Mouse (Mus musculus): Measurements from ENCODE around the gene Cd70. TPM values are rescaled to one million over a fixed set of nuclear protein-coding genes. Genes with fewer than 3 reads are reported as not detected.

The Cd70 gene
- polyA plus RNA-seq, 1 experiment from 2014 or later, result not detected

- WGBS, result 79% methylated on average over 1 of the region's 1 CpGs
- H3K27me3 ChIP-seq, result peaks cover 6% of the 10 kb centered on the region
- H3K27ac ChIP-seq, result no peak overlapping the region
- H3K4me3 ChIP-seq, result no peak overlapping the region
- H3K4me2 ChIP-seq (replicated peaks), result no peak overlapping the region
- H3K9me3 ChIP-seq, result no peaks in the 10 kb centered on the region
- no peaks in the 10 kb centered on the region for H3K4me1 ChIP-seq
- no peak for ATAC-seq (ENCODE audit: low FRiP score, low read depth)
- H3K9ac ChIP-seq, result no peak overlapping the region
- no peaks in the 10 kb centered on the region for H3K36me3 ChIP-seq
Measured at GRCm38 (mm10) chr17:57131793-57132192, 17.8 kb downstream of the Cd70 start.

- H3K4me1 ChIP-seq, result no peaks in the 10 kb centered on the region
- no peak overlapping the region for H3K4me2 ChIP-seq (replicated peaks)
- 53% methylated on average over 3 of the region's 3 CpGs for WGBS
- H3K4me3 ChIP-seq, result no peak overlapping the region
- H3K27me3 ChIP-seq, result no peaks in the 10 kb centered on the region
- H3K36me3 ChIP-seq, result no peaks in the 10 kb centered on the region
- ATAC-seq (ENCODE audit: low FRiP score, low read depth), result no peak
- no peak overlapping the region for H3K9ac ChIP-seq
- H3K27ac ChIP-seq, result no peak overlapping the region
- H3K9me3 ChIP-seq, result no peaks in the 10 kb centered on the region
Measured at GRCm38 (mm10) chr17:57125853-57126622, 23.5 kb downstream of the Cd70 start.

- no peak overlapping the region for H3K4me3 ChIP-seq
- no peak overlapping the region for H3K4me2 ChIP-seq (replicated peaks)
- 90% methylated on average over 4 of the region's 4 CpGs for WGBS
- no peaks in the 10 kb centered on the region for H3K9me3 ChIP-seq
- no peak for ATAC-seq (ENCODE audit: low FRiP score, low read depth)
- H3K36me3 ChIP-seq, result no peaks in the 10 kb centered on the region
- no peak overlapping the region for H3K27ac ChIP-seq
- H3K4me1 ChIP-seq, result no peaks in the 10 kb centered on the region
- H3K9ac ChIP-seq, result no peak overlapping the region
- H3K27me3 ChIP-seq, result no peaks in the 10 kb centered on the region
Measured at GRCm38 (mm10) chr17:57124792-57125191, 24.8 kb downstream of the Cd70 start.

GRCm38 (mm10) chr17:57123192-57124118 is 26.1 kb downstream of the Cd70 start:
- no peak for ATAC-seq (ENCODE audit: low FRiP score, low read depth)
- H3K27ac ChIP-seq, result no peak overlapping the region
- no peaks in the 10 kb centered on the region for H3K4me1 ChIP-seq
- no peak overlapping the region for H3K9ac ChIP-seq
- WGBS, result 80% methylated on average over 11 of the region's 11 CpGs
- no peak overlapping the region for H3K4me2 ChIP-seq (replicated peaks)
- H3K36me3 ChIP-seq, result no peaks in the 10 kb centered on the region
- no peaks in the 10 kb centered on the region for H3K27me3 ChIP-seq
- H3K4me3 ChIP-seq, result no peak overlapping the region
- no peaks in the 10 kb centered on the region for H3K9me3 ChIP-seq

GRCm38 (mm10) chr17:57121856-57122255 is 27.7 kb downstream of the Cd70 start:
- H3K4me3 ChIP-seq, result no peak overlapping the region
- H3K4me2 ChIP-seq (replicated peaks), result no peak overlapping the region
- no peaks in the 10 kb centered on the region for H3K4me1 ChIP-seq
- no peaks in the 10 kb centered on the region for H3K36me3 ChIP-seq
- H3K9me3 ChIP-seq, result no peaks in the 10 kb centered on the region
- no peaks in the 10 kb centered on the region for H3K27me3 ChIP-seq
- no peak for ATAC-seq (ENCODE audit: low FRiP score, low read depth)
- no peak overlapping the region for H3K9ac ChIP-seq
- WGBS, result 67% methylated on average over 2 of the region's 2 CpGs
- H3K27ac ChIP-seq, result no peak overlapping the region

- WGBS, result under 1% methylated on average over 11 of the region's 11 CpGs
- no peak overlapping the region for H3K9ac ChIP-seq
- H3K4me2 ChIP-seq (replicated peaks), result peak overlapping the region; percentile 36
- H3K27ac ChIP-seq, result no peak overlapping the region
- no peak overlapping the region for H3K4me3 ChIP-seq
- no peaks in the 10 kb centered on the region for H3K9me3 ChIP-seq
- no peaks in the 10 kb centered on the region for H3K27me3 ChIP-seq
- no peaks in the 10 kb centered on the region for H3K36me3 ChIP-seq
- no peaks in the 10 kb centered on the region for H3K4me1 ChIP-seq
- peak; percentile 87 for ATAC-seq (ENCODE audit: low FRiP score, low read depth)
Measured at GRCm38 (mm10) chr17:57118524-57119349, 30.8 kb downstream of the Cd70 start.

- Histone ChIP-seq H3K4me2 (replicated peaks) (no peak overlapping the region), H3K9me3 (no peaks in the 10 kb centered on the region), H3K4me1 (no peaks in the 10 kb centered on the region), H3K9ac (no peak overlapping the region), H3K27me3 (no peaks in the 10 kb centered on the region), H3K4me3 (no peak overlapping the region), H3K27ac (no peak overlapping the region), H3K36me3 (no peaks in the 10 kb centered on the region)
- WGBS, result 70% methylated on average over 2 of the region's 2 CpGs
- no peak for ATAC-seq (ENCODE audit: low FRiP score, low read depth)
Measured at GRCm38 (mm10) chr17:57116801-57117200, 32.8 kb downstream of the Cd70 start.

GRCm38 (mm10) chr17:57112768-57113474 is 36.7 kb downstream of the Cd70 start:
- no peak for ATAC-seq (ENCODE audit: low FRiP score, low read depth)
- no peaks in the 10 kb centered on the region for H3K4me1 ChIP-seq
- no peak overlapping the region for H3K4me3 ChIP-seq
- no peaks in the 10 kb centered on the region for H3K27me3 ChIP-seq
- H3K27ac ChIP-seq, result no peak overlapping the region
- no peaks in the 10 kb centered on the region for H3K36me3 ChIP-seq
- no peak overlapping the region for H3K4me2 ChIP-seq (replicated peaks)
- no peak overlapping the region for H3K9ac ChIP-seq
- WGBS, result 85% methylated on average over 10 of the region's 10 CpGs
- no peaks in the 10 kb centered on the region for H3K9me3 ChIP-seq

- H3K4me1 ChIP-seq, result peaks cover 15% of the 10 kb centered on the region
- WGBS, result 93% methylated on average over 1 of the region's 1 CpGs
- H3K27ac ChIP-seq, result no peak overlapping the region
- H3K36me3 ChIP-seq, result peaks cover 6% of the 10 kb centered on the region
- no peak overlapping the region for H3K4me3 ChIP-seq
- H3K9me3 ChIP-seq, result no peaks in the 10 kb centered on the region
- H3K27me3 ChIP-seq, result no peaks in the 10 kb centered on the region
- no peak overlapping the region for H3K4me2 ChIP-seq (replicated peaks)
- no peak for ATAC-seq (ENCODE audit: low FRiP score, low read depth)
- H3K9ac ChIP-seq, result no peak overlapping the region
Measured at GRCm38 (mm10) chr17:57110005-57110404, 39.6 kb downstream of the Cd70 start.

- Histone ChIP-seq H3K4me2 (replicated peaks) (no peak overlapping the region), H3K36me3 (peaks cover 6% of the 10 kb centered on the region), H3K4me1 (peaks cover 22% of the 10 kb centered on the region), H3K4me3 (no peak overlapping the region), H3K9ac (no peak overlapping the region), H3K27me3 (no peaks in the 10 kb centered on the region), H3K9me3 (no peaks in the 10 kb centered on the region), H3K27ac (no peak overlapping the region)
- no peak for ATAC-seq (ENCODE audit: low FRiP score, low read depth)
- WGBS, result 48% methylated on average over 5 of the region's 5 CpGs
Measured at GRCm38 (mm10) chr17:57108666-57109171, 40.9 kb downstream of the Cd70 start.

- Histone ChIP-seq H3K27ac (no peak overlapping the region), H3K4me3 (no peak overlapping the region), H3K9ac (no peak overlapping the region), H3K4me2 (replicated peaks) (no peak overlapping the region), H3K36me3 (peaks cover 6% of the 10 kb centered on the region), H3K27me3 (no peaks in the 10 kb centered on the region), H3K4me1 (peaks cover 22% of the 10 kb centered on the region), H3K9me3 (no peaks in the 10 kb centered on the region)
- 80% methylated on average over 7 of the region's 7 CpGs for WGBS
- no peak for ATAC-seq (ENCODE audit: low FRiP score, low read depth)
Measured at GRCm38 (mm10) chr17:57108040-57108665, 41.4 kb downstream of the Cd70 start.

Data from limb, embryonic 13.5 days (tissue).